Mouse (Mus musculus): ENCODE data around the gene Rcc1. TPM values are rescaled to one million over a fixed set of nuclear protein-coding genes. Genes with fewer than 3 reads are reported as not detected.

Gene Rcc1
- polyA plus RNA-seq, 1 experiment from 2014 or later, result 47.1 TPM

DNA sequence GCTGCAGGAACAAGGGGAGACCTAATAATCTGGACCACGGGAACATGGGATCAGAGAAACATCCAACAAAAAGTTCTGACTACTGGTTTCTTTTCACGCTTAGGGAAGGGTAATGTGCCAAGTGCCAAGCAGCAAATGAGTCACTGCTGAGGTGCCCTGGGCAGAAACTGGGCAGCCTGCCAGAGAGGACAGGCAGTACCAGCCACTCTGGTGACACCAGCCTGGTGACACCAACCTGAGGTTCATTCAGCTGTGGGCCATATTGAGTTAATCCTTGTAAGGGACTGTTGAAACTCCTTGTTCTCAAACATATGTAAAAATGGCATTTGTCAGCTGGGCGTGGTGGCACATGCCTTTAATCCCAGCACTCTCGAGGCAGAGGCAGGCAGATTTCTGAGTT, 1.2 kb upstream of the Rcc1 start:
- peaks cover 44% of the 10 kb centered on the region for H3K36me3 ChIP-seq
- ATAC-seq (ENCODE audit: insufficient number of reproducible peaks, low FRiP score), result no peak
- WGBS, result 92% methylated on average over 4 of the region's 4 CpGs

DNA sequence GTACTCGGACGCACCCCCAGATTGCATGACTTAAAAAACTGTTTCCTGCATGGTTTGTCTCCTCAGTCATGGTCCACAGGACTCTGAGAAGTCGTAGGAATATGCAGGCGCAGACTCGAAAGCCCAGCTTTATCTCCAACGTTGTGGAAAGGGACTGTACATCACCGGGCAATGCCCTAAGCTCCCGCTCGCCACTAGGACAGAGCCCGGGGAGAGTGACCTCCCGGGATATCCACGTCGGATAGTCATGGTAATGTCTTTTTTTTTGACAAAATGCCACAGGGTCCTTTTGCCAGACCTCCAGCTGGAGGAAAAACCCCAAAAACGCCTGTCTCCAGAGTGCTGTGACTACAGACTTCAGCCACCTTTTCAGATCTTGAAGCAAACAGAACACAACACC, 666 bp downstream of the Rcc1 start:
- H3K9me3 ChIP-seq (replicated peaks), result no peaks in the 10 kb centered on the region
- peaks cover 31% of the 10 kb centered on the region for H3K36me3 ChIP-seq
- peak overlapping the region; percentile 90 for H3K9ac ChIP-seq
- peak overlapping the region; percentile 94 for H3K4me2 ChIP-seq
- WGBS, result under 1% methylated on average over 14 of the region's 14 CpGs
- H3K4me1 ChIP-seq (replicated peaks), result peaks cover 23% of the 10 kb centered on the region
- no peak for ATAC-seq (ENCODE audit: insufficient number of reproducible peaks, low FRiP score)
- H3K27me3 ChIP-seq (replicated peaks), result no peaks in the 10 kb centered on the region
- H3K27ac ChIP-seq (ENCODE audit: poor library complexity, severe bottlenecking), result peak overlapping the region; percentile 91
- H3K4me3 ChIP-seq, result peak overlapping the region; percentile 95

More for the DNA sequence above, 1.2 kb upstream of the Rcc1 start:
- Histone ChIP-seq H3K4me2 (no peak overlapping the region), H3K4me1 (replicated peaks) (peaks cover 26% of the 10 kb centered on the region), H3K9ac (no peak overlapping the region), H3K9me3 (replicated peaks) (no peaks in the 10 kb centered on the region), H3K4me3 (no peak overlapping the region), H3K27me3 (replicated peaks) (no peaks in the 10 kb centered on the region), H3K27ac (ENCODE audit: poor library complexity, severe bottlenecking) (0 out of 2 replicates have a peak overlapping the region, but pooled peaks have one; percentile 13)

DNA sequence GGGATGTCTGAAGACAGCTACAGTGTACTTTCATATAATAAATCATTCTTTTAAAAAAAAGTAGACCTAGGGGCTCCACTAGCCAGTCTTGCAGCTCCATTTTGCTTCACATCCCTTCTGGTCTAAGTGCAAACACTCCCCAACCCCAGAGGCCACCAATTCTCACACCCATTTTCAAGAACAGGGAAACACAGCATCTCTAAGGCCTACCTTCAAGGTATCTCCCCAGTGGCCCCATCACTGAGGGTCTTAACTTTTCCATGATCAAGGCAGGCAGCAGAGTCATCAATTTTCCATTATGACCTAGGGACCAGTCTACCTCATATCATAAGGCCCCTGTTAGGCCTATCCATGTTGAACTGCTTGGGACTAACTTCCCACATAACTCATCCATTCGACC, 2.0 kb downstream of the Rcc1 start:
- peak overlapping the region; percentile 1; the same call in 1 of the 2 replicates for H3K4me3 ChIP-seq
- H3K27ac ChIP-seq (ENCODE audit: poor library complexity, severe bottlenecking), result no peak overlapping the region
- peaks cover 20% of the 10 kb centered on the region for H3K36me3 ChIP-seq
- 34% methylated on average over 1 of the region's 1 CpGs for WGBS
- peak overlapping the region; percentile 94 for H3K4me2 ChIP-seq
- no peaks in the 10 kb centered on the region for H3K9me3 ChIP-seq (replicated peaks)
- no peaks in the 10 kb centered on the region for H3K27me3 ChIP-seq (replicated peaks)
- ATAC-seq (ENCODE audit: insufficient number of reproducible peaks, low FRiP score), result no peak
- H3K9ac ChIP-seq, result peak overlapping the region; percentile 31; the same call in 1 of the 2 replicates
- H3K4me1 ChIP-seq (replicated peaks), result peaks cover 23% of the 10 kb centered on the region

DNA sequence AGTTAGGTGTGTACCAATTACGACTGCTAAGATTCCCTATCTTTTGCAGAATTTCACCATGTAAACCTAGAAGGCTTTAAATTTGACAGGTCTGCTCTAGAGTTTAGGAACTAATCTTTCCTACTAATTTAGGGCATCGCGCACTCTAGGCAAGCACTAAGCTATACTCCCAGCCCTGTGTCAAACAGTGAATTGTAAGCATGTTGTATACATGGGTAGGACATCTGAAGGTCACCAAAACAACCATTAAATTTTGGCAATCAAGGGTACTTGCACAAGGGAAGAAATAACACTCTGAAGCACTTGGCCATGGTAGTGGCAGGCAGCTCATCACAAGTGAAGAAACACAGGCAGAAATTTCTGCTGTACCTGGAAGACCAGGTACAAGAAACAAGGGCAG, 2.6 kb downstream of the Rcc1 start:
- Histone ChIP-seq H3K4me3 (0 out of 2 replicates have a peak overlapping the region, but pooled peaks have one; percentile 1), H3K9me3 (replicated peaks) (no peaks in the 10 kb centered on the region), H3K4me2 (no peak overlapping the region), H3K9ac (peak overlapping the region; percentile 31; the same call in 1 of the 2 replicates), H3K27me3 (replicated peaks) (no peaks in the 10 kb centered on the region), H3K36me3 (peaks cover 18% of the 10 kb centered on the region), H3K4me1 (replicated peaks) (peaks cover 23% of the 10 kb centered on the region), H3K27ac (ENCODE audit: poor library complexity, severe bottlenecking) (peak overlapping the region; percentile 9; the same call in 1 of the 2 replicates)
- no peak for ATAC-seq (ENCODE audit: insufficient number of reproducible peaks, low FRiP score)
- 71% methylated on average over 3 of the region's 3 CpGs for WGBS

DNA sequence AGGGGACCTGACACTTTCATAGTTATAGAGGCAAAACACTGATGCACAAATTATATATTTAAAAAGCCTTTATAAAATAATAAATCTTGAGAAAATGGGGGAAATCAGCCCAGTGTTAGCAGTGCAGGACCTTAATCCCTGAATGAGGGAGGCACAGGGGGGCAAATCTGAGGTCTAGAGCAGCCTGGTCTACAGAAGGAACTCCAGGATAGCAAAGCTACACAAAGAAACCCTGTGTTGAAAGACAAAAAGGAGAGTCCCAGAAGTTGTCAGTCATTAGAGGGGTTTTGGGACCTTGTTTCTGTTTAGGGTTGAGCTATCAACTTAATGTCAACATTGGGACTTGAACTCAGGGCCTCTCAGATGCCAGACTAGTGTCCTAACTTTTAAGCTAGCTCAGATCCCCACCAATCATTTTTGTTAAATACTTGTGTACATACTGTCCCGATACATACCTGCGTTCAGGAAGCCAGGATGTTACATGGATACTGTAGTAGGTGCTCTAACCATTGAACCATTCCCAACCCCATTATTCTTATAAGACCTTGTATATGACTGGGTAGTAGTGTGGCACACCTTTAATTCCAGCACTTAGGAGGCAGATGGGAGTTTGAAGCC, 3.2 kb downstream of the Rcc1 start:
- H3K4me3 ChIP-seq, result no peak overlapping the region
- no peaks in the 10 kb centered on the region for H3K9me3 ChIP-seq (replicated peaks)
- no peaks in the 10 kb centered on the region for H3K27me3 ChIP-seq (replicated peaks)
- 49% methylated on average over 2 of the region's 2 CpGs for WGBS
- peaks cover 18% of the 10 kb centered on the region for H3K36me3 ChIP-seq
- peaks cover 23% of the 10 kb centered on the region for H3K4me1 ChIP-seq (replicated peaks)
- no peak overlapping the region for H3K27ac ChIP-seq (ENCODE audit: poor library complexity, severe bottlenecking)
- no peak overlapping the region for H3K4me2 ChIP-seq
- no peak overlapping the region for H3K9ac ChIP-seq
- ATAC-seq (ENCODE audit: insufficient number of reproducible peaks, low FRiP score), result no peak

DNA sequence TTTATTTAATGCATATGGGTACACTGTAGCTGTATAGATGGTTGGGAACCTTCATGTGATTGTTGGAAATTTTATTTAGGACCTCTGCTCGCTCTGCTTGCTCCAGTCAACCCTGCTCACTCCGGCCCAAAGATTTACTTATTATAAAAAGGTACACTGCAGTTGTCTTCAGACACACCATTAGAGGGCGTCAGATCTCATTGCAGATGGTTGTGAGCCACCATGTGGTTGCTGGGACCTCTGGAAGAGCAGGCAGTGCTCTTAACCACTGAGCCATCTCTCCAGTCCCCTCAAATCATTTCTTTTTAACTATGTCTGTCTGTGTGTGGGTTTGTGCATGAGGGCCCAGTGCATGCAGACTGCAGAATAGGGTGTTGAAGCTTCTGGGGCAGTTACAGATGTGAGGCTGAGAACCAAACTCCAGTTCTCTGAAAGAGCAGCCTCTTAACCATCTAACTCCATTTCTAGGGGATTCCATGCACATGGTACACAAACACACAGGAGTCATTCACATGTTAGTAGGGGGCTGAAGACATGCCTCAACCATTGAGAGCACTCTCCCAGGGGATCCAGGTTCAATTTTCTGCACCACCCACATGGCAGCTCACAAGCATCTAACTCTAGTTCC, 3.8 kb downstream of the Rcc1 start:
- Histone ChIP-seq H3K4me1 (replicated peaks) (peaks cover 28% of the 10 kb centered on the region), H3K4me2 (no peak overlapping the region), H3K9me3 (replicated peaks) (no peaks in the 10 kb centered on the region), H3K27me3 (replicated peaks) (no peaks in the 10 kb centered on the region), H3K36me3 (peaks cover 18% of the 10 kb centered on the region), H3K27ac (ENCODE audit: poor library complexity, severe bottlenecking) (no peak overlapping the region), H3K9ac (no peak overlapping the region), H3K4me3 (no peak overlapping the region)
- ATAC-seq (ENCODE audit: insufficient number of reproducible peaks, low FRiP score), result no peak
- 64% methylated on average over 3 of the region's 3 CpGs for WGBS

DNA sequence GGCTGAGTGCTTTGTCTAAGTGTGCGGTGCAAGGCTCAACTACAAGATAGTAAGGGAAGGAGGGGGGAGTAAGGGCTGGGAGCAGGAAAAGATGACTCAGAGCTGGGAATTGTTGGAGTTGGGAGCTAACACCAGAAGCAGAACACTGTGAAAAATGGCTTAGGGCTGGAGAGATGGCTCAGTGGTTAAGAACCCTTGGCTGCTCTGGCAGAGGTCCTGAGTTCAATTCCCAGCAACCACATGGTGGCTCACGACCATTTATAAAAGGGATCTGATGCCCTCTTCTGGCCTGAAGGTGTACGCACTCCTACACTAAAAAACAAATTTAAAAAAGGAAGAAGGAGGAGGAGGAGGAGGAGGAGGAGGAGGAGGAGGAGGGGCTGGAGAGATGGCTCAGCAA, 6.7 kb downstream of the Rcc1 start:
- Histone ChIP-seq H3K4me3 (no peak overlapping the region), H3K4me2 (no peak overlapping the region), H3K9ac (no peak overlapping the region), H3K9me3 (replicated peaks) (no peaks in the 10 kb centered on the region), H3K27ac (ENCODE audit: poor library complexity, severe bottlenecking) (no peak overlapping the region), H3K27me3 (replicated peaks) (no peaks in the 10 kb centered on the region), H3K36me3 (peaks cover 17% of the 10 kb centered on the region), H3K4me1 (replicated peaks) (peaks cover 33% of the 10 kb centered on the region)
- no peak for ATAC-seq (ENCODE audit: insufficient number of reproducible peaks, low FRiP score)
- 49% methylated on average over 3 of the region's 3 CpGs for WGBS

DNA sequence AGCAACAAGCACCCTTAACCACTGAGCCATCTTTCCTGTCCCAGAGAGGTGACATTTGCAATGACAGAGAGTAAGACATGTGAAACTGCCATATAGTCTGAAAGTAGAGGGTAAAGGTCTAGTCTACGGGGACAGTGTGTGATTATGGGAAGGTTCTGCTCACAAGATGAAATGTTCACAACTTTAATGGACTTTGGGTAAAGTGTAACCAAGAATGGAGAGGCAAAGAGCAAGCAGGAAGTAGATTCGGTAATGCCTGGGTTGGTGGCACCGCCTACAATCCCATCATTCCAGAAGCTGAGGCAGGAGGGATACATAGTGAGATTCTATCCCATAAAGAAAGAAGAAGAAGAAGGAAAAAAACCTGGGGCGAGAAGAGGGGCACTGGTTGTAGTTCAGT, 7.1 kb downstream of the Rcc1 start:
- Histone ChIP-seq H3K27ac (ENCODE audit: poor library complexity, severe bottlenecking) (no peak overlapping the region), H3K9me3 (replicated peaks) (no peaks in the 10 kb centered on the region), H3K4me1 (replicated peaks) (peaks cover 29% of the 10 kb centered on the region), H3K36me3 (peaks cover 13% of the 10 kb centered on the region), H3K27me3 (replicated peaks) (no peaks in the 10 kb centered on the region), H3K4me2 (no peak overlapping the region), H3K4me3 (no peak overlapping the region), H3K9ac (no peak overlapping the region)
- WGBS, result 73% methylated on average over 4 of the region's 4 CpGs
- ATAC-seq (ENCODE audit: insufficient number of reproducible peaks, low FRiP score), result no peak

DNA sequence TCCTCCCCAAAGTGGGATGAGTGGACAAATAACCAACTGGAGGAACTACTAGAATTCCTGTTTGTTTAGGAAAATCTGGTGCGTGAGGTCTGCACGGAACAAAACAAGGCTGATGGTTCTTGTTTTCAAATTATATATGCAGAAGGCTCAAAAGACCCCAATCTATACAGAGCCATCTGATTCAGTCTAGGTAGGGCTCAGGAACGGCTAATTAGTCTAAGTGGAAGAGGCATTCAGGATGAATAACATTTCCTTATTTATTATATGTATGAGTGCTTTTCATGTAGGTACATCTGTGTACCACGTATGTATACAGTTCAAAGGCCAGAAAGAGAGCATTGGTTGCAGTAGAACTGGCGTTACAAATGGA, 7.6 kb downstream of the Rcc1 start:
- peaks cover 9% of the 10 kb centered on the region for H3K36me3 ChIP-seq
- 48% methylated on average over 5 of the region's 5 CpGs for WGBS

DNA sequence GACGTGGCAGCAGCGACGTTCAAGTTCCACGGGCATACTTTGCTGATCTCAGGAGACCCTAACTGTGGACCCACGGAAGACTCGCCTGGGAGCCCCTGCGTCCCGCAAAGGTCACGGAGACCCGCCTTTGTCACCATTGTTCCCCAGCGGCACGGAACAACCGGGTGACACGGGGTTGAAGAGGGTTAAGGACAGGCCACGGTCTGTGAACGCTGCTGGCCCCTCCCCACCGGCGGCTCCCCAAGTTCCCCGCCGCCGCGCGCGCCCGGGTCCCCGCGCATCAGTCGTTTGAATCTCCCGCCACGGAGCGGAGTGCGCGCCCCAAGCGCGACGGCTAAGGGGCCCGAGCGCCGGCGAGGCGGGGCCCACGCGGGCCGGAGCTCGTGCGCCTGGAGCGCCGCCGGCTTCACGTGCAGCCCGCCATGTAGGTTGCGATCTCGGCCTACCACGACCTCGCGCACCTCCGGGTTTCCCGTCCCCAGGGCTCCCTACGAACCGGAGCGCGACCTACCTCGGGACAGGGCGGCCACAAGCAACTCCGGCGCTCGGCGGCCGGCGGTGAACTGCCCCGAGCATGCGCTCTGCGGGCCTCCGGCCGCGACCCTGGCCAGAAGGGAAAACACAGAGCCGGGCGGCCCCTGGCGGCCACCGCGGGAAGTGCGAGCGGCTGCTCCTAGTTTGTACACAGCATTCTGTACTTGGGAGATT, 8.1 kb downstream of the Rcc1 start:
- Histone ChIP-seq H3K36me3 (peaks cover 3% of the 10 kb centered on the region; the same call in 1 of the 2 replicates), H3K9ac (peak overlapping the region; percentile 86), H3K4me3 (peak overlapping the region; percentile 82), H3K4me1 (replicated peaks) (peaks cover 24% of the 10 kb centered on the region), H3K9me3 (replicated peaks) (no peaks in the 10 kb centered on the region), H3K27me3 (replicated peaks) (no peaks in the 10 kb centered on the region), H3K4me2 (peak overlapping the region; percentile 99), H3K27ac (ENCODE audit: poor library complexity, severe bottlenecking) (peak overlapping the region; percentile 50)
- peak; percentile 90 for ATAC-seq (ENCODE audit: insufficient number of reproducible peaks, low FRiP score)
- WGBS, result under 1% methylated on average over 83 of the region's 83 CpGs

More for the DNA sequence above, 7.6 kb downstream of the Rcc1 start:
- no peak overlapping the region for H3K27ac ChIP-seq (ENCODE audit: poor library complexity, severe bottlenecking)
- no peak overlapping the region for H3K9ac ChIP-seq
- no peaks in the 10 kb centered on the region for H3K27me3 ChIP-seq (replicated peaks)
- peak overlapping the region; percentile 82; the same call in 1 of the 2 replicates for H3K4me3 ChIP-seq
- peaks cover 24% of the 10 kb centered on the region for H3K4me1 ChIP-seq (replicated peaks)
- ATAC-seq (ENCODE audit: insufficient number of reproducible peaks, low FRiP score), result no peak; the same call in 1 of the 2 replicates
- H3K9me3 ChIP-seq (replicated peaks), result no peaks in the 10 kb centered on the region
- H3K4me2 ChIP-seq, result peak overlapping the region; percentile 99; the same call in 1 of the 2 replicates
